Mouse (Mus musculus) frontal cortex, postnatal 36 days (tissue): ENCODE measurements around the gene Iqsec3.
A peak's percentile ranks its signal among the peaks of the same experiment; 100 is the strongest.

ENCODE experiments used
- DNase-seq, 2 experiments: peaks; one replicate each; pipeline ENCODE4 v3.0.0; 2022; ENCODE audit warnings: low spot score in 2 of 2

The Iqsec3 gene

GRCm38 (mm10) chr6:121454549-121455494 lies 18.7 kb downstream of the Iqsec3 start:
- DNase-seq = no peak

GRCm38 (mm10) chr6:121453776-121454175 lies 19.7 kb downstream of the Iqsec3 start:
- DNase-seq = no peak

GRCm38 (mm10) chr6:121451703-121452102 lies 21.8 kb downstream of the Iqsec3 start:
- no peak for DNase-seq

- DNase-seq = no peak
Measured at GRCm38 (mm10) chr6:121440696-121441220, 32.7 kb downstream of the Iqsec3 start.

GRCm38 (mm10) chr6:121424830-121425229 lies 48.6 kb downstream of the Iqsec3 start:
- DNase-seq = no peak

- DNase-seq = no peak
Measured at GRCm38 (mm10) chr6:121424403-121424802, 49.1 kb downstream of the Iqsec3 start.

- no peak for DNase-seq
Measured at GRCm38 (mm10) chr6:121412558-121413297, 60.8 kb downstream of the Iqsec3 start.

- no peak for DNase-seq
Measured at GRCm38 (mm10) chr6:121407571-121408011, 65.9 kb downstream of the Iqsec3 start.

- no peak for DNase-seq
Measured at GRCm38 (mm10) chr6:121405311-121405710, 68.2 kb downstream of the Iqsec3 start.

- no peak for DNase-seq
Measured at GRCm38 (mm10) chr6:121402661-121403244, 70.7 kb downstream of the Iqsec3 start.

GRCm38 (mm10) chr6:121401826-121402660 lies 71.4 kb downstream of the Iqsec3 start:
- no peak for DNase-seq

- DNase-seq = no peak
Measured at GRCm38 (mm10) chr6:121401140-121401539, 72.3 kb downstream of the Iqsec3 start.

GRCm38 (mm10) chr6:121392610-121393252 lies 80.7 kb downstream of the Iqsec3 start:
- DNase-seq = peak; percentile 44 to 53

- DNase-seq = no peak
Measured at GRCm38 (mm10) chr6:121385397-121385796, 88.1 kb downstream of the Iqsec3 start.

- no peak for DNase-seq
Measured at GRCm38 (mm10) chr6:121382071-121382470, 91.4 kb downstream of the Iqsec3 start.

GRCm38 (mm10) chr6:121380576-121380975 lies 92.9 kb downstream of the Iqsec3 start:
- no peak for DNase-seq

GRCm38 (mm10) chr6:121378256-121378655 lies 95.2 kb downstream of the Iqsec3 start:
- DNase-seq = no peak

GRCm38 (mm10) chr6:121376159-121376558 lies 97.3 kb downstream of the Iqsec3 start:
- no peak for DNase-seq

- peak; percentile 20 to 25 for DNase-seq
Measured at GRCm38 (mm10) chr6:121371197-121371980, 102.1 kb downstream of the Iqsec3 start.

- DNase-seq = no peak
Measured at GRCm38 (mm10) chr6:121367099-121367498, 106.4 kb downstream of the Iqsec3 start.
